Mouse (Mus musculus) heart, adult 2 months (tissue): ENCODE data around the gene Arsg.

Experiments
- CTCF ChIP-seq: fragments of 200-600 bp; IDR thresholded peaks from 2 replicates; pipeline ENCODE4 v1.8.1; 2022; ENCODE audit warnings: antibody characterized with exemption, mild to moderate bottlenecking, moderate library complexity
- EP300 ChIP-seq: fragments of 200-500 bp; IDR thresholded peaks from 2 replicates; pipeline ENCODE4 v1.6.1; 2011; ENCODE audit warnings: low read depth, low read length, control low read depth; ENCODE audit not compliant: insufficient read depth
- POLR2A ChIP-seq: fragments of 200-500 bp; IDR thresholded peaks from 2 replicates; pipeline ENCODE4 v1.6.1; 2011; ENCODE audit warnings: mild to moderate bottlenecking, low read depth, low read length, control low read depth; ENCODE audit not compliant: insufficient read depth

DNA sequence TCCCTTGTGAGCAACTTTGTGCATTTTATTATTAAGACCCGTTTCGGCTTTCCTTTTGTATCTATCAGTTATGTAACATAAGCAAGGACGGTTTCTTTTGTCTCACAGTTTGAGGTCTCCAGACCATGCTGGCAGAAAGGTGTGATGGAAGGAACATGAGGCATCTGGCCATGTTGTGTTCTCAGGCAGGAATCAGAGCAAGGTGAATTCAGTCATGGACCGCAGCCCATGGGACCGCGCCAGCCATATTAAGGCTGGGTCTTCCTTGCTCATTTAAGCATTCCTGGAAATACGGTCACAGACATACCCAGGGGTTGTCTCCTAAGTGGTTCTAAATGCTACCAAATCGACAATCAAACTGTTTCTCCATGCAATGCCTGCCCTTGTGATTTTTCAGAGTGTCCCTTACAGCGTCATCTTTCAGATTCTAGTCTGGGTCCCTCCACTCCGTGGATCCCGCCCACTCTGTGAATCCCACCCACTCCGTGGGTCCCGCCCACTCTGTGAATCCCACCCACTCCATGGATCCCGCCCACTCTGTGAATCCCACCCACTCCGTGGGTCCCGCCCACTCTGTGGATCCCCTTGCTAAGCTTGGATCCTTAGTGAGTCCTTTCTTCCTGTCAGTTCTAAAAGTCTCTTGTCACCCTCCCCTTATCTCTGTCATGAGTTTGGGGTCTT, 40.0 kb downstream of the Arsg start:
- no peak for TF ChIP-seq CTCF
- TF ChIP-seq EP300, result no peak
- no peak for TF ChIP-seq POLR2A
